Mouse (Mus musculus): ENCODE data around the gene Gm10197.
"Not testable (repeated sequence)": the region's sequence is repeated elsewhere in the genome, so short reads cannot be mapped to it uniquely, and the experiment has no call there.

Gm10197 gene

DNA sequence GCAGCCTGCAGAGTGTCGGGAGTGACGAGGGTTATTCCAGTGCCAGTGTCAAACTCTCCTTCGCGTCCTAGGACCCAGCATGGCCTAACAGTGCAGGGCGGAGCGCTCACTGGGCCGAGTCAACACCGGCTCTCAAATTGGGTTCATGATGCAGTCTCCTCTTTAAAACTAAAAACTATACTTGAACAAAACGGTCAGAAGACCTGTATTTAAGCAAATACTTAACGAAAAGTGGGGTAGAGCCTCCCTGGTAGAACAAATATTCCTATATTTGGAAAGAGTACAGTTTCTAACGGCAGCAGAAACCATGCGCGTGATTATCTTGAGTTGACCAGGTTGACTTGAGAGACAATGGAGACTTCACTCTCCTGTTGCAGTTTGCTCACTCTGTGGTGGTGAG, at the start of gene Gm10197:
Gm10197 (minus strand) TSS at position 101 of the 400 bp plus-strand sequence.
- no peak for DNase-seq (ENCODE audit: low spot score)

DNA sequence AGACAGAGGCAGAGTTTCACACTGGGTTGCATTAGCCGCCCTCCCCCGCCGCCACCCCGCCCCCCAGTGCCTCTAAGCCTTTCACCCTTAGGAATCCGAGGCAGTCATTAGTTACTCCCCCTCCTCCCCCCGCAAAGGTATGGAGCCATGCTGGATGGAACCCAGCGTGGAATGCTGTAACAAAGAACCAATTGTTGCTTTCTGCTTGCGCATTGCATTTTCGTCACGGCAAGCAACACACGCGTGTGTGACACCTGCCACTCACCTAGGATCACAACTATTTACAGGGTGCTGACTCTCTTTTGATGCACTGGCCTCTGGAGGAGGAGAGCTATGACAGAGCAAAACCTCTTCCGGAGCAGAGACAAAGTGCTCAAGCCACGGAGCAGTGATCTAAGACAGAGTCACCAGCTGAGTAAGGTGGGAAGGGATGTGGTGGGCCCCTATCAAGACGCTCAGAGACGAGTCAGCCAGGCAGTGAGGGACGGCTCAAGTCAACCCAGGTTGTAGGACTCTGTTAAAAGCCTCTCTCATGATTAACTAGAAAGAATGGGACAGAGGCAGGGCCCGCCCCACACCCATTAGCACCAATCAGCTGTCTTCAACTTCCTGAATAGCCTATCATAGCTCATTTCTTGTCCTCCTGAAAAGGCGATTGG, 49.5 kb upstream of the Gm10197 start:
- peak; percentile 76 for DNase-seq (ENCODE audit: low spot score)

DNA sequence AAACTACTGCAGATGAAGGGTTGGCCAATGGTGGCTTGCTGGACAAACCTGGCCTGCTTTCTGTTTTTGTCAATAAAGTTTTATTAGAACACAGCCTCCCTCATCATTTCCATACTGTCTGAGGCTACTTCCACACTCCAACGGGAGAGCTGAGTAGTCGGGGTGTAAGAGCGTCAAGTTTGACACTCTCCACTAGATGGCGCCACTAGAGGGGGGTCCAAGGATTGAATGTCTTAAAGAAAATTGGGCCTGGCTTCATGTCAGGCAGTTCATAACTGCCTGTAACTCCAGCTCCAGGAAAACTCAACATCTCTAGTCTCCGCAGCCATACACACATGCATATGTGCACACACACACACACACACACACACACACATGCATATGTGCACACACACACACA, 48.3 kb upstream of the Gm10197 start:
- DNase-seq (ENCODE audit: low spot score), result peak; percentile 81

DNA sequence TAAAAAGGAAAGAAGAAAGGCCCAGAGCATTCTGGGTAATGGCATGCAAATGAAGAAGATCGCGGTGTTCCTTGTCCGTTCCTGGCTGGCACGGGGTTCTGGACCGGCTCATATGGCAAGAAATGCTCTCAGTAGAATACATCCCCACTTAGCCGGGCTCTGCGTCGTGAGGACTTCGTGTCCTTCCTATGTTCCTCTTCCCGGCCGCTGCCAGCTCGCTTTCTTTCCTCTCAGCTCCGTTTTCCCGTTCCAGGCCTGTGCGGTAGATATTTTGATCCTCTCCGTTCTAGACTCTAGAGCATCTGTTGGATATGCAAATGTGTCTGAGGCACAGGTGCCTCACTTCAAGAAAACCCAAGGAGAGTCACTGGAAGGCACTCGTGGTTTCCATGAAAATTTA, 43.6 kb upstream of the Gm10197 start:
- no peak for DNase-seq (ENCODE audit: low spot score)

DNA sequence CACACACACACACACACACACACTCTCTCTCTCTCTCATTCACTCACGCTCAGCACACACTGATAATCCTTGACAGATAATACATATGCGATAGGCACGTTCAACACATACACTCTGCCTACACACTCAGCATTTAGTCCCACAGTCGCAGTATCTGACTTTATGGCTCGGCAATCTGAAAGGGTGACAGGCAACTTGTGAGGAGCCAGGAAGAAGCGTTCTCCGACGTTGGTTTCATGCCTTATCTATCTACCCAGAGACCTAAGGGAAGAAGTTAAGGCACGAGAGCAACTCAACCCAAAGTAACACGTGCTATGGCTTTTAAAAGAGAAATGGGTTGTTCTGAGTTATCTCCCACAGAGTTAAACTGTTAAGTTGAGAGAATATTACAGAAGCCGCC, 43.1 kb upstream of the Gm10197 start:
- DNase-seq (ENCODE audit: low spot score), result no peak

DNA sequence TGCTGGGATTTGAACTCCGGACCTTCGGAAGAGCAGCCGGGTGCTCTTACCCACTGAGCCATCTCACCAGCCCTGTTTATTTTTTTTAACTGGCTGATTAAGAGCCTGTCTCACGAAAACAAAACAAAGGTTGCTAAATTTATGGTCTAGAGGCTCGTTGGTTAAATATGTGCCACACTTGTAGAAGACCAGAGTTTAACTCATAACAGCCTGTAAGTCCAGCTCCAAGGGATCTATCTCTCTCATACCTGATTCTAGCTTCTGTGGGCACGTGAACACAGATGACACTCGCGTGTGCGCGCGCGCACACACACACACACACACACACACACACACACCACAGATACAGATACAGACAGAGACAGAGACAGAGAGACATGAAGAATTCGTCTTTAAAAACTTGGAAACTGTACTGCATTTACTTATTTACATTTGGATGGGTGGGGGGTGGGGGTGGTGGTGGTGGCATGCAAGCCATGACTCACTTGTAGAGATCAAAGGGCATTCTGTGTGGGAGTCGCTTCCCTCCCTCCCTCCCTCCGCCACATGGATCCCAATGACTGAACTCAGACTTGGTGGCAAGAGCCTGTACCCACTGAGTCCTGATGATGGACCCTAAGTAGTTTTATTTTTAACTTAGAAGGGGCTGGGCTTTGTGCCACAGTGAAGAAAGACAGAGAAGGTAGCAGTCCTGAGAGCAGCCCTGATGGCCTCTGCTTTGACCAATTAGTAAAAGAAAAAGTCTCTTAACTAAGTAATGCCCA, 42.2 kb upstream of the Gm10197 start:
- DNase-seq (ENCODE audit: low spot score), result no peak

DNA sequence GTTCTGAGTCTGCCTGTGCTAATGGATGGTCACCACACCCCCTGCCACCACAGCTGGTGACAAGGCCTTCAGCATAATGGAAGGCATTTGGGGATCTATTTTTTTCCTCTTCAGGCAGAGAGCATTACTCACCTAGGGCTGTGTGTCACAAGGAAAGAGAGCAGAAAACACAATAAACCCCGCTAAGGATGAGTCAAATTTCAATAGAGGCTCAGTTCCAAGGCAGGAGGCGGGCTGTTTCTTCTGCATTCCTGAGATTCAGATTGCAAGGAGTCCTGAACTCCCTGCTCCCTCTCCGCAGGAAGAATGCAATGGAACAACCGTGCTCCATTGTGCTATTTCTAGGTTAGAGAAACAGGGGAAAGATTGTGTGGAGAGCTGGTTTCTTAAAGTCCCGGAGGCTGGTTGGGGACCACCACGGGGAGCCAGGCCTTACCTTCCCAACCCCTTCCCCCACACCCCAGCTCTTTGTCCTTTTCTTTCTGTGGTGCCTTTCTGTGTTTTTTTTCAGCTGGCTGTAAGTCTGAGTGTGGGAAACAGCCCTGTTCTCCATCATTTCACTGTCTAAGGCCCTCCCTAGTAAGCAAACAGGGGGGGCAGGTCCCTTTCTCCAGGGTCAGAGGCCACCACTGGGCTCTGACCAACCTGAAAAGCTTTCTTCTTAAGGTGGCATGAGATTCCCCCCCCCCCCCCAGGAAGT, 40.7 kb upstream of the Gm10197 start:
- DNase-seq (ENCODE audit: low spot score), result no peak

DNA sequence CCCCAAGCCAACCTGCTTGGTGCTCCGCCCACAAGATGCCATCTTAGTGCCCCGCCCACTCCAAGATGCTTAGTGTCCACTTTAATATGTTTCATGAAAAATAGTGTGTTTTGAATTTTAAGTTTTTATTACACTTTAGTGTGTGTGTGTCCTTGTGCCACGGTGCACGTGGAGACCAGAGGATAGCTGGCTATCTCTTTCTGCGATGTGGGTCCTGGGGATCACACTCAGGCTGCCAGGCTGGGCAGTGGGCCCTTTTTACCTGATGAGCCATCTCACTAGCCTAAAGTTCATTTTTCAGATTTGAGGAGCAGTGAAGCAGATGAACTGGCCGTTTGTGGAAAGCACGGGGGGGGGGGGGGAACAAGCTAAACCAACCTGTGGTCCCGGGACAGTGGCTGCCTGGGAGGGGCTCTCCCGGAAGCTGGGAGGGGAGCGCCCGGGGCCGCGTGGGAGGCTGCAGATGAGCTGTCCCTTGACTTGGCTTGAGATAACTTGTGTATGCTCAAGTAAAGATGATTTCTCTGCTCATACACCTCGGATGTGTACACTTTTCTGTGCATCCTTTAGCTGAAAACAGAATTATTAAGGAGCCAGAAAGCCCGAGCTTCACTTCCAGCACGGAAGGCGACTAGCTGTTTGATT, 38.2 kb upstream of the Gm10197 start:
- no peak for DNase-seq (ENCODE audit: low spot score)

DNA sequence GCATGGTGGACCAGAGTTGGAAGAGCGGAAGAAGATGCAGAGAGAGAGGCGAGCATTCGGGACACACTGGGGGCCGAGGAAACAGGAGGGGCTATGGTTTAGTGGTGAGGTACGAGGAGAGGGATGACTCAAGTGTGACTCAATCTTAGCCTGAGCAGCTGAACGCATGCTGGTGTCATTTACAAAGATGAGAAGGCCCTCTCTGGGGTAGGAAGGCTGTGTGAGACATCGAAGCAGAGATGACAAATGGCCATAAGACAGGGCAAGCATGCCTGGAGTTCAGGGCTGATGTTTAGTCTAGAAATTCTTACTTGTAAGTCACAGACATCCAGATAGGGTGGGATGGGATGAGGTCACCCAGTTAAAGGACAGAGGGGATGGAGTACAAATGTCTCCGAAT, 36.8 kb upstream of the Gm10197 start:
- DNase-seq (ENCODE audit: low spot score), result no peak

DNA sequence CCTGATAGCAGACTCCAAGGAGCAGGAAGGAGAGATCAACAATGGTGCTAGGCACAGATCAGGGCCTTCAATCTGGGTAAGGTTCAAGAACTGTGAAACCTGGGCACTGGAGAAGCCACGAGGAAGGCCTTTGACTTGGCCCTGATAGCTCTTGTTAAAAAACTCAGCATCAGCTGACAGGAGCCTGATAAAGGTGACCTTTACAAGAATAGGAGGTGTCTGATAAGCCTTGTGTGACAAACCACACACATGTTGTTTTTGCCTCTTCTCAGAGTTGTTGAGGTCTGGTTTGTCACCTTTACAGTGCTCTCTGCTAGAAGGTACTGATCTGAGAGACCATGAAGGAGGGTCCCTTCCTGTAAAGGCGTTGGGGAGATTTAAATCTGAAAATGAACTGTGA, 35.8 kb upstream of the Gm10197 start:
- no peak for DNase-seq (ENCODE audit: low spot score)

DNA sequence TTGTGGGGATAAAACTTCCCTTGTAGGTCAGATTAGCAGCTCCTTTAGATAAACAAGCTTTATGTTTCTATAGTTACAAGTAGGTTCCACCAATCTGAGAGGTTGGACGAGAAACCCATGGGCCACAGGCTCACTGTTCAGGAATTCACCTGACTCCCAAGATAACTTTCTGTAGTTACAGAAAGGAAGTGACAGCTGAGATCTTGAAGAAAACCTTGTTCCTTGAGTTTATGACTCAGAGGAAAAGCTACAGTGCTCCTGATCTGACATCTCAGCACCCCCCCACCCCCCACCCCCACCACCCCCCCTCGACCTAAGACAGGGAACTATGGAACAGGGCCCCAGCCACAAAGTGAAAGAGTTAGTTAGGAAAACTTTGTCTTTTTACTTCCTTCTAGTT, 34.2 kb upstream of the Gm10197 start:
- DNase-seq (ENCODE audit: low spot score), result no peak

DNA sequence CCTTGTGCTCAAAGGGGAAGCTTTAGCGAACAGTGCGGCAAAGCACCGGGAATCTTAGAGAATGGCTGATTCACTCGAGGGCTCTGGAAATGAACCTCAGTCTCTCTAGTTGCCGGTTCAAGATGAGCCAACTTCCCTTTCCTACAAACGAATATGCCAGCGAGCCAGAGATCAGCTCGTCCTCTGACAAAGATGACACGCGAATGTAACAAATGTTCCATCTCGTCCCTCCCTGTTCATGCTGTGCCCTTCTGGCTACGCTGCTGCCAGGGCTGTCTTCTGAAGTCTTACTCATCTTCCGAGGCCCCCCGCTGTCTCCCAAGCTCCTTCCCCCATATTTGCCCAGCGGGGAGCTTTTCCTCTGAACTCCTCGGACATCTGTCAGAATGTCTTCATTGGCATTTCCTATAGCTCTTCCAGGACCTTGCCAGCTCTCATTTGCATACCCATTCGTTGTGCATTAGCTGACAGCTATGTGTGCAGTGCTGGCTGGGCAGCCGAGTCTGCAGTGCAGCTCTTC, 33.3 kb upstream of the Gm10197 start:
- DNase-seq (ENCODE audit: low spot score), result no peak

DNA sequence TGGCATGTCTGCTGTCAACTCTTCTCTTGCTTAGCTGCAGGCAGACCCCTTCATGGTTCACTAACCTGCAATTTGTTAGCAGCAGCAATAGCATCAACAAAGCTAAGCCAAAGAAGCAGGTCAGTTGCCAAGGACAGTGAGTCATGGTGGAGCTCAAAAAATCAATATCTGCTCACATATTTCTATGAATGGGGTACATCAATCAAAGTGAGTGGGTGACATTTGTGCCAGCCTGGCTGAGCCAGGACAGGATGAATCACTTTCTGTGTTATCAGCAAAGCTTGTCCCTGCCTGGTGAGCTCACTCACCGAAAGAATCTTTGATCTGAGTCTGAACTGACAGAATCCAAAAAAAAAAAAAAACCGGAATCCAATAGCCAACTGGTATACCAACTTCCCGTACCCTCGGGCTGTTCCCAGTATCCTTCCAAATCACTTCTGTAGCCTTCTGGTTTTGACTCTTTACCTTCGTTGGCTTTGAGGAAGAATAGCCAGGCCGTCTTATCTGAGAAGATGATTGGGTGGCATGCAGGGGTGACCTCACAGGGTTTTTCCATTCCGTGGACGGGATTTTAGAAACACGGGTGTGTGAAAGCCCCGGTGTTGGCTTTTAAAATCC, 32.8 kb upstream of the Gm10197 start:
- DNase-seq (ENCODE audit: low spot score), result no peak

DNA sequence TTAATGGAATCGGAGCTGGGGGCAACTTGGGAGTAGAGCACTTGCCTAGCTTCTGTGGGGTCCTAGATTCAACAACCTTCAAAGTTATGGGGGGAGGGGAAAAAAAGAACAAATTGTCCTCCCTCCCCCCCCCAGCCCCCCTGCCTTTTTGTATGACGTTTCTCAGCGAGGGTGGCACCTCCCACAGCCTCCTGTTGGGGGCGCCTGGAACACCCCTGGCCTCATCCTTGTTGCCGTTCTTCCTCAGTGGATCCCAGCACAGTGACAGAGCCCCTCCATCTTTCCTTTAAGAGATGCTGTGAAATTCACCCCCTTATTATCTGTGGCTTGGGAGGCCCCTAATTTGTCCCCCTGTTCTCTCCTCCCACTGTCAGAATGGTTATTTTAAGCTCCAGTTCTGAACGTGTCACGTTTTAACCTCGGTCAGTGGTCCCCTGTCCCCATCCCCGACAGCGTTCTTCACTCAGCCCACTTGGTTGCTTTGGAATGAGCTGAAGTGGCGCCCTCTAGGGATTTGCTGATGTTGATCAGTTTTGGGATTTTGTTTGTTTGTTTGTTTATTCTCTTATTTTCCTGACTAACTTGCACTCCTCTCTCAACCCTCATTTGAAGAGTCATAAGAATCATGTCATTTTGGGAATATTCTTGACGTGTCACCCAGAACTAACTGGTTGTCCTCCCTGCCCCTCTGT, 31.3 kb upstream of the Gm10197 start:
- DNase-seq (ENCODE audit: low spot score), result no peak

DNA sequence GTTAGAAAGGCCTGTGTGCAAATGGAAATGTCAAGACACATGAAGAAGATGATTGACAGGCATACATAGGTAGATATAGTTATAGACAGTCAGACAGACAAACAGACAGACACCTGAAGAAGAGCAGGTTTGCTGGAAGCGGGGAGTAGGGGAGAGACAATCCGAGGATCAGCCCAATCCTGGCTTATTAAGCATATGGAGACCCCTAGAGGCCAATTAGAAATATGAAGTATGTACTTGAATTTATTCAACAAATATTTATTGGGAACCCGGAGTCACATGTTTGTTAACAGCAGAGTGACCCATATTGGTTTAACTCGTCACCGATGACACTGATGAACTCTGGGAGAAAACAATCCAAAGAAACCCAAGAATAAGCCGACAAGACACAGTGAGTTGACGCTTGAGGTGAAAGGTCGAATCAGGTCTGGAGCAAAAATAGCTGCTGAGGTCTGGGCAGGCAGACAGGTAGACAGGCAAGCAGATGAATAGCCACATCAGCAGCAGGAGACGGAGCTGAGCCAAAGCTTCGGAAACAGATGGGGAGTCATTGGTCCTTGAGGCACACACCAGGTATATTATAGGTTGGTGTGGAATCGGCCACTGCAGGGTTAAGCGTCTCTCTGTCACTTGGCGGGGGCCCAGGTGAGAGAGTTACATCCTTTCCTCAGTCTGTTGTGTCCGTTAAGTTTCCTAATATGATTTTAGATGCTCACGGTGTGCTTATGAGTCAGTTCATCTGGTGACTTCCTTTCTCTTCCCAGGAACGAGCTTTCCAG, 29.0 kb upstream of the Gm10197 start:
- no peak for DNase-seq (ENCODE audit: low spot score)

DNA sequence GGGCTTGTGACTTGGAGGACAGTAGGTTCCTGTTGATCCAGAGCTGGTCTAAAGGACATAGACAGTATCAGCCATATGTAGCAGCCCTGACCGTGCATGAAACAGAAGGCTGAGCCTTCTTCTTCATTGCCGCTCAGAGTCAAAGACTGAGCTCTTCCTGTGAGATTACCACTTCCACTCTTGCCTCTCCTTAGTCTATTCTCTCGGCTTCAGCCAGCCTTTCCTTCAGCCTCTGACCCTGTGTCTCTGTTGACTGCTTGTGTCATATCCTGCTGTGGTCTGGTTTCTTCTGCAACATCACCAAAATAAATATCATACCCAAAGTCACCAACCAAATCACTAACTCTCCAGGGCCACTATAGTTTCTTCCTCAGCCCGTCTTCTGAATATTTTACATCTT, 27.6 kb upstream of the Gm10197 start:
- no peak for DNase-seq (ENCODE audit: low spot score)

DNA sequence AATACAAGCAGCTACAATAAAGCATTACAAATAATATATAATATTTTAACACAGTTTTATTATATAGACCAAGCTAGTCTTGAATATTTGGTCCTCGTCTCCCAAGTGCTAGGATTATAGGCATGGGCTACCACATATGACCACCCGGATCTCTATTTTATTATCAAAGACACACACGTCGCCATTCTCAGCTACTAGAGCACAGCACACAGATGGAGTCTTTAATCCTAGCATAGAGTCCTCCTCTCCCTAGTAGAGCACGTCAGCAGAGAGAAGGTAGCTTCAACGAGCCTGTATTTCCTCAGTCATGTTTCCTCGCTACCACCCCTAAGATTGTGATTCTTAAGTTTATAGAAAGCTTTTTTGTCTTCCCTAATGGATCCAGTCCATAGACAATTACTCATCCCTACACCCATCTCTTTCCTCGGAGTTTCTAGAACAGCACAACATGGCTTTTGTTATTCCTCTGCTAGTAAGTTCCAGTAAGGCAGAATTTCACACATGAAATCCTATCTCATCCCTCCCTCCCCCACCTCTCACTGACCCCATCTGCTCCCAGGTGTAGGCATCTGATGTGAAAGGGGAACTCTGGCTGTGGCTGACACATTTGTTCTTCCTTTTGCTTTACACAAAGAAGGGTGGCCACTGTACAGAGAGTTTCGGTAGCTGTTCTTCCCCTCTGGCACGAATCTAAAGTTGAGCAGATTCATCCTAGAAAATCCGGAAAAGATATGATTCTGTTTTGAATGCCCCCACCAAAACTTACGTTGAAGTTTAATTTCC, 26.1 kb upstream of the Gm10197 start:
- DNase-seq (ENCODE audit: low spot score), result no peak

DNA sequence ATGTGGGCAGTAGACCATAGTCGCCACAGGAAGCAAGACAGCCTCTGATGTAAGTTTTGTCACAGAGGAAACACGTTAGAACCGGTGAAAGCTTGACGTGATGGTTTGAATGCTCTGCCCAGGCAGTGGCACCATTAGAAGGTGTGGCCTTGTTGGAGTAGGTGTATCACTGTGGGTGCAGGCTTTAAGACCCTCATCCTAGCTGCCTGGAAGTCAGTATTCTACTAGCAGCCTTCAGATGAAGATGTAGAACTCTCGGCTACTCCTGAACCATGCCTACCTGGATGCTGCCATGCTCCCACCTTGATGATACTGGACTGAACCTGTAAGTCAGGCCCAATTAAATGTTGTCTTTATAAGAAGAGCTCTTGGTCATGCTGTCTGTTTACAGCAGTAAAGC, 24.2 kb upstream of the Gm10197 start:
- DNase-seq (ENCODE audit: low spot score), result not testable (repeated sequence)

DNA sequence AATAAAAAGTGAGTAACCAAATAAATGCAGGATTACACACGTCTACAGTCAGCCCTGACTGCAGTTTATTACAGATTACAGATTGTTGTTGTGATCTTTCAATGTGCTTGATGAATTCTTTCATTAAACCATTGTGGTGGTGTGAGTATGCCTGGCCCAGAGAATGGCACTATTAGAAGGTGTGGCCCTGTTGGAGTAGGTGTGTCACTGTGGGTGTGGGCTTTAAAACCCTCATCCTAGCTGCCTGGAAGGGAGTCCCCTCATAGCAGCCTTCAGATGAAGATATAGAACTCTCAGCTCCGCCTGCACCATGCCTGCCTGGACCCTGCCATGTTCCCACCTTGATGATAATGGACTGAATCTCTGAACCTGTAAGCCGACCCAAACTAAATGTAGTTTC, 23.4 kb upstream of the Gm10197 start:
- not testable (repeated sequence) for DNase-seq (ENCODE audit: low spot score)

DNA sequence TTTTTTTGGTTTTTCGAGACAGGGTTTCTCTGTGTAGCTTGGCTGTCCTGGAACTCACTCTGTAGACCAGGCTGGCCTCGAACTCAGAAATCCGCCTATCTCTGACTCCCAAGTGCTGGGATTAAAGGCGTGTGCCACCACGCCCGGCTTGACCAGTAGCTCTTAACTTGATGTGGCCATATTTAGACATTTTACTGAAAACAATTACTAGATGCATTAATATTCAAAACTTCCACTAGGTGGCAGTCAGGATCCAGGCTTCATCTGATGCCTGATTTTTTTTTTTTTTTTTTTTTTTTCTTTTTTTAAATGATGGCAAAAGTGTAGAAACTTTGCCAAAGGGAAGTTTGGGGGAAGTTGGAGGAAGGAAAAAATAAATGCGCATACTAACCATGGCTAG, 23.0 kb upstream of the Gm10197 start:
- DNase-seq (ENCODE audit: low spot score), result peak; percentile 54

All from testis, postnatal 10 days (tissue).